Mouse (Mus musculus) stomach, postnatal 0 days (tissue): ENCODE results near the gene Tspan4.

ENCODE experiments used
- CTCF ChIP-seq: IDR thresholded peaks from 2 replicates; pipeline ENCODE4 v1.5.1; 2016; ENCODE audit warnings: antibody characterized with exemption, low read depth, mild to moderate bottlenecking, moderate library complexity
- EP300 ChIP-seq: optimal IDR thresholded peaks from 2 replicates; pipeline ENCODE3; 2016; ENCODE audit warnings: antibody characterized with exemption

DNA sequence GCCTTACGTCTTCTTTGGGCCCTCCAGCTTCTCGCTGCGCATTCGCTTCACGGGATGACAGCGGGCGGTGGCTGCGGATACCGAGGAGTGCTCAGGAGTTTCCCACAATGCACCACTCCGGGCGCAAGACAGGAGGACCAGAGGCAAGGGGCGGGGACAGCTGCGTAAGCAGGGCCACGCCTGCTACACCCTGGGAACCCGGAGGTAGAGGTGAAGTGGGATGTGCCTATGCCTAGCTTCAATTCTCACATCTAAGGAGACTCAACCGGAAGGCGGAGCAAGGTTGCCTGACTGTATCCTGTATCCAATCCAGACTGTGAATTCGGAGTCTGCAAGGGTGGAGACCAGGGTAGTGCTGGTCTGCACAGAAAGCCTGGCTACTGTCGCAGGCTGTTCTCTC is 45.7 kb upstream of the Tspan4 start, which contains the start of gene Cend1:
- no peak for TF ChIP-seq CTCF
- no peak for TF ChIP-seq EP300
